Mouse (Mus musculus): ENCODE measurements around the gene Csnk1g1. TPM values are rescaled to one million over a fixed set of nuclear protein-coding genes. Genes with fewer than 3 reads are reported as not detected.

Csnk1g1 gene
- polyA plus RNA-seq (2017; shearing (Covaris generic)): 10 to 100 TPM; 31.0 to 37.3 TPM

DNA sequence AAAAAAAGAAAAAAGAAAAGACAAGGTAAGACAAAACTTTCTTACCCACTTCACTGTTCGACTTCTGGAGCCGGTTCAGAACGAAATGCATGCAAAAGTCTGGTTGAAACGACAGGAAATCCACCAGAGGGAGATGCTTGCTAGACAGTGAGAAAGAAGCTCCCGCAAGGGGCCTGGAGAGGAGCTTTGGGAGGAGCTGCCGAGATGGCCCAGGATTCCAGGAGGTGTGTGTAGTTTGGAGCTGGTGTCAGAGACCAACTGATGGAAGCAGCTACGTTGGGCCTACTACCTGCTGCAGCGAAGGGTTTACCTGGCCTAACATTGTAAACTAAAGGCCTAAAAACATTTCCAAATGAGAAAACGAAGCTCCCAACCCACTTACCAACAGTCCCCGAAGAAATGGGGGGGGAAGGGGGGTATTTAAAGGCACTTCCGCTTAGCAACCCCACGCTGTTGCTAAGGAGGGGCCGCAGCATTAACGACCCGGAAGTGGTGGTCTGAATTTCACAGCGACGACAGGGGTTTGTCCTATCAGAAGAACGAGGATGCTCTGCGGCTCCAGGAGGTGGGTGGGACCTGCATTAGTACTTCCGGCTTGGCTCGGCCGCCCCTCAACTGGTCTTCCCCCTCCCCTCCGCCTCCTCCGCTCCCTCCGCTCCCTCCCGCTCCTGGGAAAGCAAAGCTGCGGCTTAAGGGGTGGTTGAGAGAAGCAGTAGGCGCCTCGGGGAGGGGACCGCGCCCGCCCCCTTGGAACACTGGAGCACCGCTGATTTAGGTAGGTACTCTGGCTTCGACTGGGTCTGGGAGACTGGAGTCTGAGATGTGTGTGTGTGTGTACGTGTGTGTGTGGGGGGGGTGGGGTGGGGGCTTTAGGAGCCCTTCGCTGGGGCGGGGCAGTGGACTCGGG is at the start of gene Csnk1g1, which contains the start of gene Trip4:
Gene Csnk1g1, plus strand, starts transcription at position 531 of the 907 bp plus-strand sequence.
Gene Trip4, minus strand, starts transcription at position 401 of the 907 bp plus-strand sequence.

DNA sequence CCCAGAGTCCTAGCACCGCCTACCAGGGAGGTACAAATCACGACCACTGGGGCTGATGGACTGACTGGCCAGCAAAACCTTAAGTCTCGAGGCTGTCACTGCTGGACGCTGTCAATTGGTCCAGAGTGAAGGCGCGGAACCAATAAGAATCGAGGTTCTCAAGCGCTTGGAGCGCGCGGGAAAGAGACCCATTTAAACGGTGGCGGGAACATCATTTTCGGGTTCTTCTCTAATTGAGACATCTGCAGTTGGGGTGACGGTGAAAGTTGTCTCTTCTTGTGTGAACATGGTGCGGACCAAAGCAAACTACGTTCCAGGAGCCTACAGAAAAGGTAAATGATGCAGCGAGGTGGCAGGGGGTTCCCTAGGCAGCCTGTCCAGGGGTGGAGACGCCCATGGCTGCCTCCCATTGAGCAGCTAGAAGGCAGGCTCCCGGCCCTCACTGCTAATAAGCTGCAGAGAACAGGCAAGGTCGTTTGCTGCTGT is 18.5 kb upstream of the Csnk1g1 start, which contains the start of gene Pclaf:
Gene Pclaf, plus strand, starts transcription at position 95 of the 486 bp plus-strand sequence.

DNA sequence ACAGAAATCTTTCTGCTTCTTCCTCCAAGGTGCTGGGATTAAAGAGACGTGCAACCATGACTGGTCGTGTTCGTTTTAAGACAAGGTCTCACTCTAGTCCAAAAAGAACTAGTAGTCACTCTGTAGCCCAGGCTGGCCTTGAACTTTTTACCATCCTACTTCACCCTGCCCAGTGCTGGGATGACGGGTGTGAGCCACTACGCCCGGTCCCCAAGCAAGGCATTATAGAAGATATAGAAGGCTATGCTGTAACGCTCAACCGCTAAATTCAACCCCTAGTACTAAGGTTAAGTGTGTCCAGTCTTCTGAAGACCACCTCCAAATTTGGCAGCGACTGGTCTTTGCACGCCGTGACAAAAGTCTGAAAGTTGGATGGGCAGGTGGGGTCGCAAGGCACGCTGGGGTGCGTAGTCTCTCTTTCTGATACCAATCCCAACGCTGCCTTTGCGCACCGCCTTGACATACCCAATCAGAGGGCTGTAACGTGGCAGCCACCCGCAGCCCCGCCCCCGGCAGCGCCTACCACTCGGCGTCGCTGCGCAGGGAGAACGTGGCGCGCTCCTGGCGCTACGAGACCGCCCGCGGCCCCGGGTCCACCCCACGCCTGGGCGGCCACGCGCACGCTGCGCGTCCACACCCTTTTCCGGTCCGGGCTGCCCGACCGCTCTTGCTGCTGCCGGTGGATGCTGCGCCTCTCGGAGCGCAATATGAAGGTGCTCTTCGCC is 151.0 kb downstream of the Csnk1g1 start, which contains the start of gene Ppib:
Gene Ppib, plus strand, starts transcription at position 640 of the 725 bp plus-strand sequence.

DNA sequence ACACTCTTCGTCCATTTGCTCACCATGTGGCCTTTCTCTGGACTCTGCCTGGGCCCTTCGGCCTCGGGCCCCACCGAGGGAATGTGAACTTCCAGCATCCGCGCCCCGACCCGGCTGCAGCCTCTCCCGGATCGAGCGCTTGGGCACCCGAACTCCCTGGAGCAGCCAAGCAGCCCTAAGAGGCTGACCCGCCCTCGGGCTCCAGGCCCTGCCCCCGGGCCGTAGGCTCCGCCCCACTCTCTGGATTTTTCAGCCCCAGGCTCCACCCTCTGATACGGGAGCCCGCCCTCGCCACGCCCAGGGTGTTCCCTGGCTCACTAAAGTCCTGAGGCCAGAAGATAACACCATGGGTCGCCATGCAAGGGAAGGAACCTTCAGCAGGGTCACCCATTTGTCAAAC is 160.9 kb downstream of the Csnk1g1 start, which contains the start of gene Snx22:
Gene Snx22, minus strand, starts transcription at position 137 of the 400 bp plus-strand sequence.

Other genes with a start within 250 kb of the Csnk1g1 start
- gene Oaz2, start 240.9 kb upstream of the Csnk1g1 start, polyA plus RNA-seq (2017; shearing (Covaris generic)): 100 to 1,000 TPM in 1 of 2 experiments, 10 to 100 TPM in 1; 91.4 to 133 TPM
- gene Zfp609, start 81.4 kb upstream of the Csnk1g1 start, polyA plus RNA-seq (2017; shearing (Covaris generic)): 1 to 10 TPM; 3.4 to 5.0 TPM
- 10 to 100 TPM; 30.4 to 48.5 TPM for gene Pclaf, start 18.7 kb upstream of the Csnk1g1 start, polyA plus RNA-seq (2017; shearing (Covaris generic))
- 10 to 100 TPM; 31.2 to 56.7 TPM for gene Trip4, start 130 bp upstream of the Csnk1g1 start, polyA plus RNA-seq (2017; shearing (Covaris generic))
- 100 to 1,000 TPM; 349 to 508 TPM for gene Ppib, start 151.3 kb downstream of the Csnk1g1 start, polyA plus RNA-seq (2017; shearing (Covaris generic))
- 1 to 10 TPM; 1.4 to 1.7 TPM for gene Snx22, start 160.8 kb downstream of the Csnk1g1 start, polyA plus RNA-seq (2017; shearing (Covaris generic))
- 10 to 100 TPM; 99.2 to 99.4 TPM for gene Snx1, start 217.7 kb downstream of the Csnk1g1 start, polyA plus RNA-seq (2017; shearing (Covaris generic))
- gene Ciao2a, start 217.7 kb downstream of the Csnk1g1 start, polyA plus RNA-seq (2017; shearing (Covaris generic)): 100 to 1,000 TPM; 139 to 145 TPM
- 1 to 10 TPM; 1.0 to 1.2 TPM for gene Dapk2, start 249.3 kb downstream of the Csnk1g1 start, polyA plus RNA-seq (2017; shearing (Covaris generic))

Measured in activated CD4-positive, CD25-positive, alpha-beta regulatory T cell (primary cell).